Mouse (Mus musculus) megakaryocyte-erythroid progenitor cell, adult 5 weeks (primary cell): ENCODE results near the gene 9530068E07Rik. TPM values are rescaled to one million over a fixed set of nuclear protein-coding genes. Genes with fewer than 3 reads are reported as not detected.

Experiments
- polyA plus RNA-seq: library from polyadenylated mRNA; stranded (reverse); fragments of >175 nt; gene quantifications from 2 replicates; pipeline ENCODE4 v1.2.3, GENCODE M21; 2012

Gene 9530068E07Rik
- 207 and 221 TPM in 2 replicates for polyA plus RNA-seq

GRCm38 (mm10) chr11:52395940-52396596 is at the start of gene 9530068E07Rik:
Gene 9530068E07Rik, plus strand, starts transcription at chr11:52396428.

GRCm38 (mm10) chr11:52360471-52361277 is 35.6 kb upstream of the 9530068E07Rik start, which contains the start of gene Vdac1:
Gene Vdac1, plus strand, starts transcription at chr11:52360860.

Other genes with a start within 250 kb of the 9530068E07Rik start
- not detected in 2 replicates for gene Olfr1371, start 182.4 kb upstream of the 9530068E07Rik start, polyA plus RNA-seq
- 14.5 and 19.4 TPM in 2 replicates for gene Skp1a, start 164.4 kb upstream of the 9530068E07Rik start, polyA plus RNA-seq
- gene Tcf7, start 113.4 kb upstream of the 9530068E07Rik start, polyA plus RNA-seq: 13.4 and 14.8 TPM in 2 replicates
- gene Vdac1, start 35.6 kb upstream of the 9530068E07Rik start, polyA plus RNA-seq: 32.0 and 35.1 TPM in 2 replicates